Mouse (Mus musculus) liver, embryonic 13.5 days (tissue): ENCODE data around the gene Copb2. TPM values are rescaled to one million over a fixed set of nuclear protein-coding genes. Genes with fewer than 3 reads are reported as not detected.
A peak's percentile ranks its signal among the peaks of the same experiment; 100 is the strongest.

Experiments
- ATAC-seq: fragments of 200-750 bp; cut with Nextera tagmentation; 2 replicates; pipeline ENCODE4 v1.8.0; 2017; ENCODE audit warnings: low read depth, mild to moderate bottlenecking, moderate number of reproducible peaks, moderate library complexity
- DNase-seq: peaks from one replicate; pipeline ENCODE4 v3.0.0; 2022
- H3K27ac ChIP-seq: fragments of 300-500 bp; sonication (generic); 2 replicates; pipeline ENCODE4 v1.5.1; 2015; ENCODE audit warnings: moderate library complexity, mild to moderate bottlenecking, inconsistent platforms
- H3K27me3 ChIP-seq: fragments of 300-500 bp; sonication (generic); 2 replicates; pipeline ENCODE4 v1.6.1; 2015; ENCODE audit warnings: mild to moderate bottlenecking, inconsistent platforms
- H3K36me3 ChIP-seq: fragments of 300-500 bp; sonication (generic); 2 replicates; pipeline ENCODE4 v1.6.1; 2015; ENCODE audit warnings: mild to moderate bottlenecking, inconsistent platforms
- H3K4me1 ChIP-seq: fragments of 300-500 bp; sonication (generic); replicated peaks from 2 replicates; pipeline ENCODE4 v1.6.1; 2015; ENCODE audit warnings: inconsistent platforms
- H3K4me2 ChIP-seq: fragments of 300-500 bp; sonication (generic); 2 replicates; pipeline ENCODE4 v1.6.1; 2015; ENCODE audit warnings: inconsistent platforms, mild to moderate bottlenecking, moderate library complexity
- H3K4me3 ChIP-seq: fragments of 300-500 bp; sonication (generic); replicated peaks from 2 replicates; pipeline ENCODE4 v1.5.1; 2015; ENCODE audit warnings: mild to moderate bottlenecking, inconsistent platforms
- H3K9ac ChIP-seq: fragments of 300-500 bp; sonication (generic); 2 replicates; pipeline ENCODE4 v1.6.1; 2015; ENCODE audit warnings: mild to moderate bottlenecking, inconsistent platforms
- H3K9me3 ChIP-seq: fragments of 300-500 bp; sonication (generic); replicated peaks from 2 replicates; pipeline ENCODE4 v1.6.1; 2016; ENCODE audit warnings: inconsistent platforms
- WGBS: fragments of 180-500 bp; shearing (Covaris S2); methylation state at CpG from one replicate; pipeline ENCODE4 v1.1.7; 2015; ENCODE audit not compliant: insufficient replicate concordance; 5-methylcytosine and 5-hydroxymethylcytosine counted together
- polyA plus RNA-seq: library from polyadenylated mRNA; unstranded; fragments of >200 nt; fragmentation: Nextera tagmentation; extraction: Ambion mirVana; gene quantifications from 2 replicates; pipeline ENCODE4 v1.2.1, GENCODE M21; 2015

Copb2 gene
- 77.7 and 94.8 TPM in 2 replicates for polyA plus RNA-seq

GRCm38 (mm10) chr9:98563137-98564126, at the start of gene Copb2:
Copb2 (plus strand) TSS chr9:98563721.
- H3K9me3 ChIP-seq: no peaks in the 10 kb centered on the region
- H3K9ac ChIP-seq: peak within 1 kb of the TSS; percentile 95
- peak; percentile 99 for ATAC-seq
- peaks cover 31% of the 10 kb centered on the region for H3K4me1 ChIP-seq
- peaks cover 4% of the 10 kb centered on the region; the same call in 1 of the 2 replicates for H3K27me3 ChIP-seq
- H3K36me3 ChIP-seq: peaks cover 6% of the 10 kb centered on the region
- WGBS: under 1% methylated on average over 76 of the region's 76 CpGs
- peak within 1 kb of the TSS; percentile 99 for H3K4me3 ChIP-seq
- H3K4me2 ChIP-seq: peak within 1 kb of the TSS; percentile 88
- H3K27ac ChIP-seq: peak within 1 kb of the TSS; percentile 89
- peak; percentile 98 for DNase-seq

- Histone ChIP-seq H3K4me3 (no peak overlapping the region), H3K9ac (no peak overlapping the region), H3K4me1 (no peaks in the 10 kb centered on the region), H3K9me3 (no peaks in the 10 kb centered on the region), H3K27me3 (no peaks in the 10 kb centered on the region), H3K27ac (no peak overlapping the region), H3K4me2 (no peak overlapping the region), H3K36me3 (no peaks in the 10 kb centered on the region)
- ATAC-seq: no peak
- DNase-seq: no peak
- WGBS: 21% methylated on average over 2 of the region's 2 CpGs
These were observed 39.6 kb upstream of the Copb2 start for GRCm38 (mm10) chr9:98523872-98524271.

GRCm38 (mm10) chr9:98524786-98525542, 38.6 kb upstream of the Copb2 start:
- no peaks in the 10 kb centered on the region for H3K4me1 ChIP-seq
- H3K27me3 ChIP-seq: no peaks in the 10 kb centered on the region
- H3K36me3 ChIP-seq: no peaks in the 10 kb centered on the region
- H3K4me2 ChIP-seq: no peak overlapping the region
- no peak overlapping the region for H3K4me3 ChIP-seq
- no peak overlapping the region for H3K27ac ChIP-seq
- H3K9ac ChIP-seq: no peak overlapping the region
- WGBS: 70% methylated on average over 7 of the region's 7 CpGs
- no peak for DNase-seq
- ATAC-seq: no peak
- no peaks in the 10 kb centered on the region for H3K9me3 ChIP-seq

- no peak for DNase-seq
- no peaks in the 10 kb centered on the region for H3K9me3 ChIP-seq
- 63% methylated on average over 7 of the region's 7 CpGs for WGBS
- no peak overlapping the region for H3K27ac ChIP-seq
- H3K27me3 ChIP-seq: no peaks in the 10 kb centered on the region
- no peak for ATAC-seq
- H3K36me3 ChIP-seq: no peaks in the 10 kb centered on the region
- H3K4me2 ChIP-seq: no peak overlapping the region
- H3K4me1 ChIP-seq: no peaks in the 10 kb centered on the region
- no peak overlapping the region for H3K9ac ChIP-seq
- H3K4me3 ChIP-seq: no peak overlapping the region
These were observed 38.0 kb upstream of the Copb2 start for GRCm38 (mm10) chr9:98525543-98525924.

GRCm38 (mm10) chr9:98527226-98527625, 36.3 kb upstream of the Copb2 start:
- ATAC-seq (no peak), DNase-seq (no peak)
- 69% methylated on average over 7 of the region's 7 CpGs for WGBS

GRCm38 (mm10) chr9:98529776-98530175, 33.7 kb upstream of the Copb2 start:
- H3K4me2 ChIP-seq: no peak overlapping the region
- no peaks in the 10 kb centered on the region for H3K36me3 ChIP-seq
- no peaks in the 10 kb centered on the region for H3K4me1 ChIP-seq
- H3K27me3 ChIP-seq: no peaks in the 10 kb centered on the region
- no peak overlapping the region for H3K9ac ChIP-seq
- no peak for DNase-seq
- WGBS: 60% methylated on average over 4 of the region's 4 CpGs
- no peak overlapping the region for H3K4me3 ChIP-seq
- no peak for ATAC-seq
- no peak overlapping the region for H3K27ac ChIP-seq
- H3K9me3 ChIP-seq: no peaks in the 10 kb centered on the region

More at GRCm38 (mm10) chr9:98527226-98527625, 36.3 kb upstream of the Copb2 start:
- H3K4me3 ChIP-seq: no peak overlapping the region
- H3K27ac ChIP-seq: no peak overlapping the region
- H3K9me3 ChIP-seq: no peaks in the 10 kb centered on the region
- H3K9ac ChIP-seq: no peak overlapping the region
- no peak overlapping the region for H3K4me2 ChIP-seq
- no peaks in the 10 kb centered on the region for H3K27me3 ChIP-seq
- H3K36me3 ChIP-seq: no peaks in the 10 kb centered on the region
- H3K4me1 ChIP-seq: no peaks in the 10 kb centered on the region

GRCm38 (mm10) chr9:98530999-98531398, 32.5 kb upstream of the Copb2 start:
- no peaks in the 10 kb centered on the region for H3K4me1 ChIP-seq
- WGBS: 39% methylated on average over 2 of the region's 2 CpGs
- no peak for ATAC-seq

GRCm38 (mm10) chr9:98534675-98535280, 28.7 kb upstream of the Copb2 start:
- H3K9ac ChIP-seq: no peak overlapping the region
- no peaks in the 10 kb centered on the region for H3K36me3 ChIP-seq
- no peak overlapping the region for H3K4me3 ChIP-seq
- 55% methylated on average over 4 of the region's 4 CpGs for WGBS
- ATAC-seq (no peak), DNase-seq (no peak)
- H3K9me3 ChIP-seq: no peaks in the 10 kb centered on the region
- no peak overlapping the region for H3K4me2 ChIP-seq
- 0 out of 2 replicates have a peak, but pooled peaks cover 6% of the 10 kb centered on the region for H3K4me1 ChIP-seq
- no peaks in the 10 kb centered on the region for H3K27me3 ChIP-seq
- no peak overlapping the region for H3K27ac ChIP-seq

More at GRCm38 (mm10) chr9:98530999-98531398, 32.5 kb upstream of the Copb2 start:
- Histone ChIP-seq H3K9me3 (no peaks in the 10 kb centered on the region), H3K9ac (no peak overlapping the region), H3K27me3 (no peaks in the 10 kb centered on the region), H3K36me3 (no peaks in the 10 kb centered on the region), H3K27ac (no peak overlapping the region), H3K4me2 (no peak overlapping the region), H3K4me3 (no peak overlapping the region)
- DNase-seq: no peak

- Histone ChIP-seq H3K4me3 (no peak overlapping the region), H3K36me3 (no peaks in the 10 kb centered on the region)
These were observed 27.8 kb upstream of the Copb2 start for GRCm38 (mm10) chr9:98535763-98536162.

GRCm38 (mm10) chr9:98538017-98538712, 25.4 kb upstream of the Copb2 start:
- WGBS: 47% methylated on average over 13 of the region's 13 CpGs
- Histone ChIP-seq H3K4me1 (0 out of 2 replicates have a peak, but pooled peaks cover 6% of the 10 kb centered on the region), H3K9me3 (no peaks in the 10 kb centered on the region), H3K27me3 (no peaks in the 10 kb centered on the region), H3K36me3 (no peaks in the 10 kb centered on the region), H3K27ac (no peak overlapping the region), H3K4me3 (no peak overlapping the region), H3K9ac (no peak overlapping the region), H3K4me2 (no peak overlapping the region)
- DNase-seq (no peak), ATAC-seq (0 out of 2 replicates have a peak, but pooled peaks have one; percentile 20)

More at GRCm38 (mm10) chr9:98535763-98536162, 27.8 kb upstream of the Copb2 start:
- no peak for DNase-seq
- H3K27ac ChIP-seq: no peak overlapping the region
- 0 out of 2 replicates have a peak, but pooled peaks cover 6% of the 10 kb centered on the region for H3K4me1 ChIP-seq
- H3K9me3 ChIP-seq: no peaks in the 10 kb centered on the region
- H3K27me3 ChIP-seq: no peaks in the 10 kb centered on the region
- H3K9ac ChIP-seq: no peak overlapping the region
- no peak for ATAC-seq
- H3K4me2 ChIP-seq: no peak overlapping the region
